Mouse (Mus musculus): ENCODE measurements around the gene Pde2a.

DNA sequence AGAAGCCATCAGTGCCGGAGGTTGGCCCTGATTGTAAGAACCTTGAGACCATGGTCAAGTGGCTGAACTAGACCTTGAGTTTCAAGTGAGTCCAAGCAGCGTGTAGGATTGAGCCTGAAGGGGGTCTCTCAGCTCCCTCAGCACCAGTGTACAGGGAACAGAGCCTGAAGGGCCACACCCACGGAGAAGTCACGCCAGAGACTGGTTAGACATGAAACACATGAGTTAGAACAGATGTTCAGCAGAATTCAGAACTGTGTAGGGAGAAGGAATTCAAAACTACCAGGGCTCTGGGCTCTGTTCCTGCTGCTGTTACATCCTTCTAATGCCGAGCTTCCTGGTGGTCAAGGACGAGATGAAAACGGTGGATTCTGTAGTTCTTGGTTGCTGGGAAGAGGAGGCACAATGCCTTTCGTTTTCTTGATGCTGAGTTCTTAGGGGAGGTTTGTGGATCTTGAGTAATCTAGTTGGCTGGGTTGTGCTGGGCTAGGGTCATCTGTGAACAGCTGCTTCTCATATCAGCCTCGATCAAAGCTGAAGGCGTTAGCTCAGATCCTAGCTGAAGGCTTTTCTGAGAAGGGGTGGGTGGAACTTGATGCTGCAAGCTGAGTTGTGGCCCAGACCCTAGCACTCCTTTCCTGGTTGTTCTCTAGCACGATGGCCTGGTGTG lies 11.1 kb upstream of the Pde2a start, which contains the start of gene Gm45837:
- TF ChIP-seq CTCF (IDR thresholded peaks at IDR 0.05; ENCODE audit: low read depth) (no peak), EP300 (IDR thresholded peaks at IDR 0.05; ENCODE audit: low read depth) (no peak)
